In genomic region chr3:27448367-27448766, GRCm38 (mm10) we compare ENCODE assay signal across 11 mouse cellular contexts.
DNase-seq lines count a peak whose midpoint lies in the region; ATAC-seq and TF ChIP-seq lines count a peak whose summit lies in the region.
"Had no signal": no experiment of that assay in that cellular context is flagged by ENCODE, and none has a peak within 500 bp of the region (broad histone marks: within the 10 kb centered on the region; RNA-seq: fewer than 3 reads in every experiment).

No protein-coding gene starts in this region.

- DNase-seq in forebrain, postnatal 0 days, result no peak
- DNase-seq in limb, embryonic 14.5 days (ENCODE audit: low spot score), result no peak
- no peak for DNase-seq in limb, embryonic 10.5 days (ENCODE audit: low spot score)
- DNase-seq in frontal cortex, postnatal 10 days (ENCODE audit: low spot score in 2 of 2), result no peak
- no peak for DNase-seq in right cerebral cortex, adult 2 months (ENCODE audit: low spot score in 2 of 2)
- DNase-seq: right cerebral cortex, adult 18-20 months had no signal

- no peaks in the 10 kb centered on the region for H3K4me1 ChIP-seq in forebrain, postnatal 0 days (ENCODE audit: insufficient read depth)
- no peaks in the 10 kb centered on the region for H3K4me1 ChIP-seq in forebrain, embryonic 15.5 days
- no peaks in the 10 kb centered on the region for H3K4me1 ChIP-seq in limb, embryonic 14.5 days (ENCODE audit: control insufficient read depth, insufficient read depth, low read length)
- no peaks in the 10 kb centered on the region for H3K4me1 ChIP-seq in limb, embryonic 10.5 days
- H3K4me1 ChIP-seq in ES-Bruce4 (ENCODE audit: control insufficient read depth, insufficient read depth, low read length), result no peaks in the 10 kb centered on the region
- no peaks in the 10 kb centered on the region for H3K4me1 ChIP-seq in embryonic facial prominence, embryonic 15.5 days
- H3K4me1 ChIP-seq: lung, embryonic 15.5 days had no signal

- H3K27me3 ChIP-seq in forebrain, postnatal 0 days (ENCODE audit: insufficient read depth, low read length), result no peaks in the 10 kb centered on the region
- H3K27me3 ChIP-seq in forebrain, embryonic 15.5 days, result no peaks in the 10 kb centered on the region
- no peaks in the 10 kb centered on the region for H3K27me3 ChIP-seq in limb, embryonic 14.5 days (ENCODE audit: control insufficient read depth, insufficient read depth, low read length)
- H3K27me3 ChIP-seq in limb, embryonic 10.5 days (ENCODE audit: low read depth, poor library complexity, severe bottlenecking), result no peaks in the 10 kb centered on the region
- H3K27me3 ChIP-seq in ES-Bruce4 (ENCODE audit: control insufficient read depth, insufficient read depth, low read length, poor library complexity, severe bottlenecking), result no peaks in the 10 kb centered on the region
- H3K27me3 ChIP-seq in embryonic facial prominence, embryonic 15.5 days, result no peaks in the 10 kb centered on the region
- H3K27me3 ChIP-seq: lung, embryonic 15.5 days had no signal

- WGBS in forebrain, postnatal 0 days, result 89% methylated on average over 9 of the region's 9 CpGs
- 82% methylated on average over 9 of the region's 9 CpGs for WGBS in forebrain, embryonic 15.5 days
- WGBS in limb, embryonic 14.5 days, result 90% methylated on average over 9 of the region's 9 CpGs
- WGBS in limb, embryonic 10.5 days, result 91% methylated on average over 9 of the region's 9 CpGs
- WGBS in embryonic facial prominence, embryonic 15.5 days, result 87% methylated on average over 9 of the region's 9 CpGs

- H3K4me3 ChIP-seq in forebrain, postnatal 0 days (ENCODE audit: low read depth, low read length), result no peak overlapping the region
- H3K4me3 ChIP-seq in forebrain, embryonic 15.5 days, result no peak overlapping the region
- no peak overlapping the region for H3K4me3 ChIP-seq in limb, embryonic 14.5 days (replicated peaks; ENCODE audit: low read length)
- no peak overlapping the region for H3K4me3 ChIP-seq in limb, embryonic 10.5 days
- H3K4me3 ChIP-seq in ES-Bruce4 (ENCODE audit: low read depth, low read length), result no peak overlapping the region
- H3K4me3 ChIP-seq in embryonic facial prominence, embryonic 15.5 days (replicated peaks), result no peak overlapping the region
- H3K4me3 ChIP-seq: lung, embryonic 15.5 days; myocyte had no signal

- peaks cover 5% of the 10 kb centered on the region; the same call in 1 of the 2 replicates for H3K36me3 ChIP-seq in forebrain, postnatal 0 days (ENCODE audit: insufficient read depth)
- H3K36me3 ChIP-seq in forebrain, embryonic 15.5 days, result no peaks in the 10 kb centered on the region
- peaks cover 57% of the 10 kb centered on the region for H3K36me3 ChIP-seq in limb, embryonic 14.5 days (ENCODE audit: control insufficient read depth, insufficient read depth, low read length)
- H3K36me3 ChIP-seq in limb, embryonic 10.5 days, result peaks cover 18% of the 10 kb centered on the region
- no peaks in the 10 kb centered on the region for H3K36me3 ChIP-seq in ES-Bruce4 (ENCODE audit: control insufficient read depth, insufficient read depth, low read length, poor library complexity, severe bottlenecking)
- H3K36me3 ChIP-seq in embryonic facial prominence, embryonic 15.5 days, result peaks cover 61% of the 10 kb centered on the region

- H3K4me2 ChIP-seq in forebrain, postnatal 0 days (ENCODE audit: low read depth), result no peak overlapping the region
- no peak overlapping the region for H3K4me2 ChIP-seq in forebrain, embryonic 15.5 days (replicated peaks)
- no peak overlapping the region for H3K4me2 ChIP-seq in limb, embryonic 14.5 days (replicated peaks; ENCODE audit: low read depth, low read length, severe bottlenecking)
- H3K4me2 ChIP-seq in embryonic facial prominence, embryonic 15.5 days (replicated peaks), result no peak overlapping the region
- H3K4me2 ChIP-seq: lung, embryonic 15.5 days had no signal

- TF ChIP-seq CTCF in forebrain, postnatal 0 days (IDR thresholded peaks at IDR 0.05; ENCODE audit: low read depth), result peak; percentile 11; the same call in 1 of the 2 replicates
- peak; percentile 48 for TF ChIP-seq CTCF in ES-Bruce4 (IDR thresholded peaks at IDR 0.05; ENCODE audit: low read depth, low read length)

- H3K9ac ChIP-seq in forebrain, postnatal 0 days, result no peak overlapping the region
- H3K9ac ChIP-seq in forebrain, embryonic 15.5 days (replicated peaks), result no peak overlapping the region
- H3K9ac ChIP-seq in limb, embryonic 14.5 days (ENCODE audit: low read depth, low read length, severe bottlenecking), result no peak overlapping the region
- H3K9ac ChIP-seq in ES-Bruce4 (ENCODE audit: low read depth, poor library complexity, severe bottlenecking), result no peak overlapping the region
- H3K9ac ChIP-seq in embryonic facial prominence, embryonic 15.5 days, result no peak overlapping the region
- H3K9ac ChIP-seq: lung, embryonic 15.5 days had no signal

- H3K27ac ChIP-seq in forebrain, postnatal 0 days (ENCODE audit: low read depth, low read length), result no peak overlapping the region
- H3K27ac ChIP-seq in forebrain, embryonic 15.5 days (replicated peaks), result no peak overlapping the region
- no peak overlapping the region for H3K27ac ChIP-seq in limb, embryonic 14.5 days (replicated peaks; ENCODE audit: low read depth, low read length)
- no peak overlapping the region for H3K27ac ChIP-seq in limb, embryonic 10.5 days
- H3K27ac ChIP-seq in ES-Bruce4 (ENCODE audit: insufficient read depth, low read length), result no peak overlapping the region
- no peak overlapping the region for H3K27ac ChIP-seq in embryonic facial prominence, embryonic 15.5 days (replicated peaks)
- H3K27ac ChIP-seq: lung, embryonic 15.5 days had no signal

- no peaks in the 10 kb centered on the region for H3K9me3 ChIP-seq in forebrain, postnatal 0 days (ENCODE audit: low read length)
- no peaks in the 10 kb centered on the region for H3K9me3 ChIP-seq in forebrain, embryonic 15.5 days
- H3K9me3 ChIP-seq in limb, embryonic 14.5 days (ENCODE audit: control insufficient read depth, low read length), result no peaks in the 10 kb centered on the region
- H3K9me3 ChIP-seq in limb, embryonic 10.5 days (replicated peaks), result no peaks in the 10 kb centered on the region
- H3K9me3 ChIP-seq in ES-Bruce4 (replicated peaks; ENCODE audit: control insufficient read depth, insufficient read depth, low read length, poor library complexity, severe bottlenecking), result no peaks in the 10 kb centered on the region
- no peaks in the 10 kb centered on the region for H3K9me3 ChIP-seq in embryonic facial prominence, embryonic 15.5 days (replicated peaks)
- H3K9me3 ChIP-seq: lung, embryonic 15.5 days had no signal

- TF ChIP-seq POLR2A in limb, embryonic 14.5 days (IDR thresholded peaks at IDR 0.05; ENCODE audit: borderline replicate concordance, extremely low read depth, insufficient read depth, insufficient read length), result no peak
- no peak for TF ChIP-seq POLR2A in ES-Bruce4 (IDR thresholded peaks at IDR 0.05; ENCODE audit: insufficient read depth, low read length)

- no peak for TF ChIP-seq EP300 in ES-Bruce4 (IDR thresholded peaks at IDR 0.05; ENCODE audit: insufficient read depth, low read depth, low read length)

- no peak for ATAC-seq in forebrain, postnatal 0 days
- no peak for ATAC-seq in forebrain, embryonic 15.5 days (replicated peaks)
- ATAC-seq in limb, embryonic 14.5 days (ENCODE audit: low FRiP score, low read depth), result peak; percentile 19; the same call in 1 of the 2 replicates
- 0 out of 2 replicates have a peak, but pooled peaks have one; percentile 29 for ATAC-seq in embryonic facial prominence, embryonic 15.5 days (ENCODE audit: insufficient number of reproducible peaks, low FRiP score, low TSS enrichment, low read depth)

Comparison
In these comparisons a context has a peak if more than half of its experiments do, and no peak if none do; other contexts are left out.
1. ATAC-seq: peak in limb, embryonic 14.5 days (single experiment) and embryonic facial prominence, embryonic 15.5 days (single experiment); none in forebrain, postnatal 0 days (single experiment) and forebrain, embryonic 15.5 days (single experiment).